Mouse (Mus musculus) left cerebral cortex, postnatal 14 days (tissue): ENCODE results near the gene Kif26a. TPM values are rescaled to one million over a fixed set of nuclear protein-coding genes. Genes with fewer than 3 reads are reported as not detected.
A peak's percentile ranks its signal among the peaks of the same experiment; 100 is the strongest.

ENCODE experiments used
- DNase-seq, 2 experiments: peaks; one replicate each; pipeline ENCODE4 v3.0.0; 2021 to 2022; ENCODE audit warnings: low spot score in 2 of 2, mixed read lengths in 1 of 2
- intact Hi-C: fragments of 180-260 bp; cut with DNase I; formaldehyde crosslinking; loops from one replicate; pipeline ENCODE4 v1.15.1; 2025
- total RNA-seq, 2 experiments: library from RNA; stranded (reverse); gene quantifications; 2 replicates each; pipeline ENCODE4 v1.2.3; 2021

Gene Kif26a
- total RNA-seq, 2 experiments from 2014 or later: 5.8 to 8.1 TPM

- intact Hi-C loops: no loop called here
- no peak for DNase-seq
These were observed 9.4 kb downstream of the Kif26a start for GRCm38 (mm10) chr12:112155218-112156051.

GRCm38 (mm10) chr12:112156804-112157203, 10.8 kb downstream of the Kif26a start:
- intact Hi-C loops: no loop called here
- DNase-seq: no peak

- intact Hi-C loops: no loop called here
- no peak for DNase-seq
These were observed 12.2 kb downstream of the Kif26a start for GRCm38 (mm10) chr12:112158246-112158645.

GRCm38 (mm10) chr12:112158784-112159183, 12.8 kb downstream of the Kif26a start:
- DNase-seq: no peak
- intact Hi-C loops: no loop called here

GRCm38 (mm10) chr12:112163981-112164839, 18.2 kb downstream of the Kif26a start:
- intact Hi-C loops: no loop called here
- no peak for DNase-seq

- intact Hi-C loops: no loop called here
- DNase-seq: no peak
These were observed 18.8 kb downstream of the Kif26a start for GRCm38 (mm10) chr12:112164840-112165219.

GRCm38 (mm10) chr12:112169240-112169639, 23.2 kb downstream of the Kif26a start:
- intact Hi-C loops: no loop called here
- no peak for DNase-seq

- DNase-seq: no peak
- intact Hi-C loops: no loop called here
These were observed 24.9 kb downstream of the Kif26a start for GRCm38 (mm10) chr12:112170671-112171574.

- no peak for DNase-seq
- intact Hi-C loops: no loop called here
These were observed 25.6 kb downstream of the Kif26a start for GRCm38 (mm10) chr12:112171657-112172056.

- intact Hi-C loops: no loop called here
These were observed 26.2 kb downstream of the Kif26a start for GRCm38 (mm10) chr12:112172214-112172613.

GRCm38 (mm10) chr12:112177679-112178078, 31.7 kb downstream of the Kif26a start:
- no peak for DNase-seq
- intact Hi-C loops: no loop called here

More at GRCm38 (mm10) chr12:112172214-112172613, 26.2 kb downstream of the Kif26a start:
- DNase-seq: no peak

GRCm38 (mm10) chr12:112179687-112180086, 33.7 kb downstream of the Kif26a start:
- intact Hi-C loops: no loop called here
- DNase-seq: no peak

GRCm38 (mm10) chr12:112181921-112182608, 36.1 kb downstream of the Kif26a start:
- no peak for DNase-seq
- intact Hi-C loops: no loop called here

- intact Hi-C loops: no loop called here
These were observed 36.6 kb downstream of the Kif26a start for GRCm38 (mm10) chr12:112182609-112182955.

GRCm38 (mm10) chr12:112183675-112184074, 37.7 kb downstream of the Kif26a start:
- intact Hi-C loops: no loop called here
- DNase-seq: no peak

More at GRCm38 (mm10) chr12:112182609-112182955, 36.6 kb downstream of the Kif26a start:
- DNase-seq: no peak

- peak; percentile 22 for DNase-seq
- intact Hi-C loops: no loop called here
These were observed 38.4 kb downstream of the Kif26a start for GRCm38 (mm10) chr12:112184390-112184789.

- intact Hi-C loops: no loop called here
- no peak for DNase-seq
These were observed 40.9 kb downstream of the Kif26a start for GRCm38 (mm10) chr12:112186899-112187298.

GRCm38 (mm10) chr12:112191753-112192152, 45.7 kb downstream of the Kif26a start:
- peak in 1 of 2 experiments; percentile 19 for DNase-seq
- intact Hi-C loops: no loop called here

- intact Hi-C loops: no loop called here
- no peak for DNase-seq
These were observed 49.0 kb downstream of the Kif26a start for GRCm38 (mm10) chr12:112195019-112195418.
